8 mouse cellular contexts compared by ENCODE assay signal in the genomic region with DNA sequence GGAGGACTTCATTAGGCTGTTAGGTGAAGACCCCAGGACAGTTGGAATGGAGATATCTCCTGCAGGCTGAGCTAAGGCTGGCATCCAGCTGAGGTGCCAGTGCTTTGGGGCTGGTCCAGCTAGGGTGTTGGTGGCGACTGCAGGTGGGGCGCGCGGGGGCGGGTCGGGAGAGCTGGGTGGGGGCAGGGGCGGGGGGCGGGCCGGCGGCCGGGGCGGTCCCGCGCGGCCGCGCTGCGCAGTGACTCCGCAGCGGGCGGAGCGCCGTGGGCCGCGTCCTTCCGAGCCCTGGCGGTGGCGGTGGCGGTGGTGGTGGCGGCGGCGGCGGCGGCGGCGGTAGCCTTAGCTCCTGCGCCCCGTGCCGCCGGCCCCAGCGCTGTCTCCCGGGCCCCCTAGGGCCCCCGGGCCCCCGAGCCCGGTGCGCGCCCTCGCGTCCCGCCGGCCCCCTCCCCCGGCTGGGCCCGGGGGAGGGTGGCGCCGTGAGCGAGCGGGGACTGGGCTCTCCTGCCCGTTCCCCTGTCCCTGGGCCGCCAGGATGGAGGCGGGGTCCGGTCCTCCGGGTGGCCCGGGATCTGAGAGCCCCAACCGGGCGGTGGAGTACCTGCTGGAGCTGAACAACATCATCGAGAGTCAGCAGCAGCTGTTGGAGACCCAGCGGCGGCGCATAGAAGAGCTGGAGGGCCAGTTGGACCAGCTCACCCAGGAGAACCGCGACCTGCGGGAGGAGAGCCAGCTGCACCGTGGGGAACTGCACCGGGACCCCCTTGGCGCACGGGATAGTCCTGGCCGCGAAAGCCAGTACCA. TPM values are rescaled to one million over a fixed set of nuclear protein-coding genes. Genes with fewer than 3 reads are reported as not detected.
DNase-seq lines count a peak whose midpoint lies in the region; ATAC-seq lines count a peak whose summit lies in the region.

A gene (plus strand): TSS at position 328 of the 801 bp plus-strand sequence.

- intact Hi-C loops in left cerebral cortex, postnatal 36 days (cut with DNase I): no loop called here

- DNase-seq in left cerebral cortex, adult 18-20 months (ENCODE audit: low spot score in 2 of 2): peak in 1 of 2 experiments; percentile 26
- DNase-seq in left cerebral cortex, adult 11 months (ENCODE audit: low spot score): no peak
- DNase-seq in adrenal gland, postnatal 4 days (ENCODE audit: low spot score in 2 of 2): no peak
- DNase-seq in left cerebral cortex, postnatal 36 days (ENCODE audit: low spot score in 2 of 2): no peak
- peak; percentile 13 for DNase-seq in mesoderm, embryonic 11.5 days (ENCODE audit: low read depth, low spot score)
- no peak for DNase-seq in natural killer cell, adult 2 months (ENCODE audit: low spot score in 2 of 2)

- no peak within 1 kb of the TSS for H3K27ac ChIP-seq in forebrain, embryonic 16.5 days (ENCODE audit: low read length)
- no peak within 1 kb of the TSS for H3K27ac ChIP-seq in hindbrain, embryonic 12.5 days

- no peaks in the 10 kb centered on the region for H3K9me3 ChIP-seq in forebrain, embryonic 16.5 days (ENCODE audit: control insufficient read depth, low read length)
- H3K9me3 ChIP-seq in hindbrain, embryonic 12.5 days (replicated peaks): no peaks in the 10 kb centered on the region

- H3K9ac ChIP-seq in forebrain, embryonic 16.5 days (replicated peaks; ENCODE audit: low read depth, low read length): peak within 1 kb of the TSS; percentile 63
- H3K9ac ChIP-seq in hindbrain, embryonic 12.5 days: peak within 1 kb of the TSS; percentile 69

- H3K27me3 ChIP-seq in forebrain, embryonic 16.5 days (replicated peaks; ENCODE audit: control insufficient read depth, insufficient read depth, low read length): peaks cover 20% of the 10 kb centered on the region; the same call in 1 of the 2 replicates
- peaks cover 81% of the 10 kb centered on the region for H3K27me3 ChIP-seq in hindbrain, embryonic 12.5 days

- H3K36me3 ChIP-seq in forebrain, embryonic 16.5 days (ENCODE audit: control insufficient read depth, insufficient read depth): no peaks in the 10 kb centered on the region
- no peaks in the 10 kb centered on the region for H3K36me3 ChIP-seq in hindbrain, embryonic 12.5 days

- H3K4me2 ChIP-seq in forebrain, embryonic 16.5 days (ENCODE audit: low read length): peak within 1 kb of the TSS; percentile 77
- H3K4me2 ChIP-seq in hindbrain, embryonic 12.5 days (replicated peaks): peak within 1 kb of the TSS; percentile 81

- H3K4me3 ChIP-seq in forebrain, embryonic 16.5 days (replicated peaks; ENCODE audit: low read length): peak within 1 kb of the TSS; percentile 62
- H3K4me3 ChIP-seq in hindbrain, embryonic 12.5 days: peak within 1 kb of the TSS; percentile 61

- ATAC-seq in forebrain, embryonic 16.5 days: peak; percentile 65
- peak; percentile 79 for ATAC-seq in hindbrain, embryonic 12.5 days (ENCODE audit: low FRiP score)

- H3K4me1 ChIP-seq in forebrain, embryonic 16.5 days (replicated peaks; ENCODE audit: control insufficient read depth, insufficient read depth, low read length): peaks cover 10% of the 10 kb centered on the region
- H3K4me1 ChIP-seq in hindbrain, embryonic 12.5 days: 0 out of 2 replicates have a peak, but pooled peaks cover 2% of the 10 kb centered on the region

- WGBS in forebrain, embryonic 16.5 days: 9% methylated on average over 21 of the region's 78 CpGs
- WGBS in hindbrain, embryonic 12.5 days: 8% methylated on average over 63 of the region's 78 CpGs

RNA-seq across cellular contexts. Expression of the gene that starts here (rescaled TPM):
- total RNA-seq in left cerebral cortex, adult 18-20 months (2021): 100 to 1,000 TPM; 141 to 142 TPM
- total RNA-seq in adrenal gland, postnatal 4 days (2021): 10 to 100 TPM; 30.5 to 40.2 TPM
- polyA plus RNA-seq in forebrain, embryonic 16.5 days (2015; fragmentation: Nextera tagmentation; extraction: Ambion mirVana): 4.1 and 5.8 TPM in 2 replicates
- 2.4 and 3.1 TPM in 2 replicates for polyA plus RNA-seq in hindbrain, embryonic 12.5 days (2016; fragmentation: Nextera tagmentation; extraction: Ambion mirVana)
- 100 to 1,000 TPM; 156 to 160 TPM for total RNA-seq in left cerebral cortex, postnatal 36 days (2021)
